Mouse (Mus musculus) liver, embryonic 14.5 days (tissue): ENCODE results near the gene Ddx27.

Experiments used
- CTCF ChIP-seq: IDR thresholded peaks from 2 replicates; pipeline ENCODE4 v1.5.1; 2016; ENCODE audit warnings: antibody characterized with exemption, low read depth, control low read depth
- EP300 ChIP-seq: IDR thresholded peaks from 2 replicates; pipeline ENCODE4 v1.6.1; 2016; ENCODE audit warnings: antibody characterized with exemption, low read depth

DNA sequence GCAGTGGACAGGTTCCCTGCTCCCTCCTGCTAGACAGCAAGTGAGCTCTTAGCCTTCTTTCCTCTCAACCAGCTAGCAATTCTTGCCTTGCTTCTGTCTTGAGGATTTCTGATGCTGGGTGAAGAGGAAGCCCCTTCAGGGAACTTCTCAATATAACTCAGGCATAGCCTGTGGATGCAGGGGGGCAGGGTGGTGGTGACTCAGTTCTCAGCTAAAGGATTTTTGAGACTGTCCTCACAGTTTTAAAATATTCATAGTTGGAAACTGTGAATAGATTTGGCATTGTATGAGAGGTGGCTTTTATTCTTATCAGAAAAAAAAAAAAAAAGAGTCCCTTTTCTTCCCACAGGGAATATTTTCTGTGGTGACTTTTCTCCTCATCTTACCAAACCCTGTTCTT lies 45.8 kb downstream of the Ddx27 start:
- no peak for TF ChIP-seq CTCF
- no peak for TF ChIP-seq EP300
